Mouse (Mus musculus) intestine, embryonic 14.5 days (tissue): Measurements from ENCODE around the gene Prcd. TPM values are rescaled to one million over a fixed set of nuclear protein-coding genes. Genes with fewer than 3 reads are reported as not detected.
A peak's percentile ranks its signal among the peaks of the same experiment; 100 is the strongest.

ENCODE experiments used
- ATAC-seq: fragments of 200-750 bp; cut with Nextera tagmentation; replicated peaks from 2 replicates; pipeline ENCODE4 v1.8.0; 2017; ENCODE audit warnings: low read depth, moderate number of reproducible peaks, moderate TSS enrichment, moderate library complexity; ENCODE audit not compliant: low FRiP score, low TSS enrichment
- DNase-seq: peaks from one replicate; pipeline ENCODE4 v3.0.0-alpha.2; 2018; ENCODE audit warnings: low spot score
- H3K27ac ChIP-seq: fragments of 300-500 bp; sonication (generic); 2 replicates; pipeline ENCODE4 v1.5.1; 2014; ENCODE audit warnings: low read depth, mild to moderate bottlenecking, control low read depth
- H3K27me3 ChIP-seq: fragments of 300-500 bp; sonication (generic); replicated peaks from 2 replicates; pipeline ENCODE4 v1.6.1; 2014; ENCODE audit warnings: low read length, control low read depth; ENCODE audit not compliant: control insufficient read depth, insufficient read depth
- H3K36me3 ChIP-seq: fragments of 300-500 bp; sonication (generic); 2 replicates; pipeline ENCODE4 v1.6.1; 2014; ENCODE audit warnings: low read length, control low read depth; ENCODE audit not compliant: control insufficient read depth, insufficient read depth
- H3K4me1 ChIP-seq: fragments of 300-500 bp; sonication (generic); replicated peaks from 2 replicates; pipeline ENCODE4 v1.6.1; 2014; ENCODE audit warnings: low read length, control low read depth, mixed read lengths; ENCODE audit not compliant: control insufficient read depth, insufficient read depth
- H3K4me2 ChIP-seq: fragments of 300-500 bp; sonication (generic); 2 replicates; pipeline ENCODE4 v1.6.1; 2014; ENCODE audit warnings: low read length
- H3K4me3 ChIP-seq: fragments of 300-500 bp; sonication (generic); 2 replicates; pipeline ENCODE4 v1.5.1; 2014; ENCODE audit warnings: low read depth, low read length, control low read depth, mixed read lengths
- H3K9ac ChIP-seq: fragments of 300-500 bp; sonication (generic); 2 replicates; pipeline ENCODE4 v1.6.1; 2014; ENCODE audit warnings: mild to moderate bottlenecking, low read length
- H3K9me3 ChIP-seq: fragments of 300-500 bp; sonication (generic); 2 replicates; pipeline ENCODE4 v1.6.1; 2016; ENCODE audit warnings: low read length, control low read depth; ENCODE audit not compliant: control insufficient read depth
- WGBS: fragments of 180-500 bp; shearing (Covaris S2); extraction: QIAGEN DNeasy Blood & Tissue Kit; methylation state at CpG from one replicate; pipeline ENCODE4 v1.1.7; 2014; 5-methylcytosine and 5-hydroxymethylcytosine counted together
- polyA plus RNA-seq: library from polyadenylated mRNA; unstranded; fragments of >200 nt; fragmentation: Nextera tagmentation; extraction: Ambion mirVana; gene quantifications from 2 replicates; pipeline ENCODE4 v1.2.1, GENCODE M21; 2014

The Prcd gene
- polyA plus RNA-seq, 1 experiment from 2014 or later, result 1.8 TPM

DNA sequence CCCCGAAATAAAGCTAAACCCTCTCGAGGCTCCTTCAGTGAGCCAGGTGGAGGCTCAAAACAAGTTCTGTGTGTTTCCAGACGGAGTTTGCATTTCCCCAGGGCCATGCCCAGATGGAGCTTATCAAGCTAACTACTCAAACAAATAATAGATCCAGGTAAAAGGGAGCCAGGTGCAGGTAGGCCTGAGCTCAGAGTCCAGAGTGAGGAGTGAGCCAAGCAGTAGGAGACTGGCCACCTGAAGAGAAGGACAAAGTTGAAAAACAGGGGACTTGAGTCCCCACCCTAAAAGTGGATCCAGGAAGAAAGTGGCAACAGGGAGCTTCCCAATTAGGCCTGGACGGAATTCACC, 40.5 kb downstream of the Prcd start:
- Histone ChIP-seq H3K27ac (peak overlapping the region; percentile 59; the same call in 1 of the 2 replicates), H3K9me3 (no peaks in the 10 kb centered on the region), H3K27me3 (peaks cover 28% of the 10 kb centered on the region), H3K4me2 (peak overlapping the region; percentile 82), H3K4me1 (peaks cover 8% of the 10 kb centered on the region; the same call in 1 of the 2 replicates), H3K36me3 (no peaks in the 10 kb centered on the region), H3K9ac (peak overlapping the region; percentile 55), H3K4me3 (peak overlapping the region; percentile 46)
- no peak for ATAC-seq
- DNase-seq, result no peak
- 41% methylated on average over 4 of the region's 4 CpGs for WGBS

GRCm38 (mm10) chr11:116694250-116695193, 41.2 kb downstream of the Prcd start:
- Histone ChIP-seq H3K9me3 (no peaks in the 10 kb centered on the region), H3K27me3 (peaks cover 28% of the 10 kb centered on the region), H3K4me1 (peaks cover 8% of the 10 kb centered on the region; the same call in 1 of the 2 replicates), H3K9ac (peak overlapping the region; percentile 55), H3K36me3 (no peaks in the 10 kb centered on the region), H3K27ac (peak overlapping the region; percentile 59; the same call in 1 of the 2 replicates), H3K4me2 (peak overlapping the region; percentile 82), H3K4me3 (peak overlapping the region; percentile 46)
- DNase-seq, result peak; percentile 75
- peak; percentile 69 for ATAC-seq
- WGBS, result 3% methylated on average over 64 of the region's 73 CpGs

GRCm38 (mm10) chr11:116695194-116695880, 42.0 kb downstream of the Prcd start:
- no peak overlapping the region for H3K27ac ChIP-seq
- ATAC-seq (no peak), DNase-seq (no peak)
- 34% methylated on average over 23 of the region's 23 CpGs for WGBS
- H3K4me3 ChIP-seq, result no peak overlapping the region
- H3K4me2 ChIP-seq, result no peak overlapping the region
- H3K36me3 ChIP-seq, result no peaks in the 10 kb centered on the region
- H3K9me3 ChIP-seq, result no peaks in the 10 kb centered on the region
- H3K4me1 ChIP-seq, result peaks cover 8% of the 10 kb centered on the region; the same call in 1 of the 2 replicates
- peaks cover 28% of the 10 kb centered on the region for H3K27me3 ChIP-seq
- H3K9ac ChIP-seq, result no peak overlapping the region

DNA sequence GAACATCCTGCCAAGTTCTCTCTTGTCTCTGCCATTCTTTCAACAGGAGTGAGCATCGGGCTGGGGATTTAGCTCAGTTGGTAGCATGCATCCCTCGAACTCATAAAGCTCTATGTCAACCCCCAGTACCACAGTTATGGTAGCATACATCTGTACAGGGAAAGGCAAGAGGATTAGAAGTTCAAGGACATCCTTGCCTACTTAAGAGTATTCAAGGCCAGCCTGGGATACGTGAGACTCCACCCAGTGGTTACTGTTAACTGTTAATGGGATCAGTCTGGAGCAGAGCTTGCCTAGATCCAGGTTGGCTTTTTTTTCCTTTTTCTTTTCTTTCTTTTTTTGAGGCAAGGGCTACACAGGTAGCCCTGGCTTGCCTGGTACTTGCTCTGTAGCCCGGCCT, 43.1 kb downstream of the Prcd start:
- no peak overlapping the region for H3K27ac ChIP-seq
- peaks cover 8% of the 10 kb centered on the region; the same call in 1 of the 2 replicates for H3K4me1 ChIP-seq
- DNase-seq (no peak), ATAC-seq (no peak)
- no peak overlapping the region for H3K4me3 ChIP-seq
- no peaks in the 10 kb centered on the region for H3K9me3 ChIP-seq
- H3K36me3 ChIP-seq, result no peaks in the 10 kb centered on the region
- H3K4me2 ChIP-seq, result no peak overlapping the region
- H3K9ac ChIP-seq, result no peak overlapping the region
- H3K27me3 ChIP-seq, result peaks cover 28% of the 10 kb centered on the region
- WGBS, result 89% methylated on average over 4 of the region's 4 CpGs

- Histone ChIP-seq H3K9ac (no peak overlapping the region), H3K9me3 (no peaks in the 10 kb centered on the region), H3K4me2 (no peak overlapping the region), H3K4me1 (peaks cover 8% of the 10 kb centered on the region; the same call in 1 of the 2 replicates), H3K27ac (no peak overlapping the region), H3K27me3 (peaks cover 28% of the 10 kb centered on the region), H3K36me3 (no peaks in the 10 kb centered on the region), H3K4me3 (no peak overlapping the region)
- DNase-seq (no peak), ATAC-seq (no peak)
- 60% methylated on average over 9 of the region's 9 CpGs for WGBS
These were observed 44.2 kb downstream of the Prcd start for GRCm38 (mm10) chr11:116697521-116697920.

DNA sequence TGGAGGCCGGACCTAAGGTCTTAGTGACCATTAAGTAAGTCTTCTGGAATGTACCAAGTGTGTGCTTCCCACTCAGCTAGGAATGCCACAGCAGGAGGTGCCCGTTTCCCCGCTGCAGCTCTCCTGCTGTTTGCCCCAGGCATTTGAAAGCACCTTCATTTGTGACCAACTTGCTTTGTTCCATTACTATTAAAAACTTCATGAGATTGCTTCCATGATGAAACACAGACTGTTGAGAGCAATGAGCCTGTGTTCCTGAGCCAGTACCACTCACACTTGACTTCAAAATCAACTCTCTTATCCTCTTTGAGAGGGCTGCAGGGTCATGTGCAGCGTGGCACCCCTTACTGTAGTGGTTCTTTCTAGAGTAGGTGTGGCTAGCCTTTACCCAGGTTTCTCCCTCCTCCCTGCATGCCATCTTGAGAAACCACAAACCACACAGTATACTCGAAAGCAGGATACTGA, 48.1 kb downstream of the Prcd start:
- Histone ChIP-seq H3K27ac (no peak overlapping the region), H3K4me2 (no peak overlapping the region), H3K9ac (no peak overlapping the region), H3K27me3 (no peaks in the 10 kb centered on the region), H3K9me3 (no peaks in the 10 kb centered on the region), H3K4me3 (no peak overlapping the region), H3K36me3 (no peaks in the 10 kb centered on the region), H3K4me1 (no peaks in the 10 kb centered on the region)
- ATAC-seq (no peak), DNase-seq (no peak)
- 50% methylated on average over 5 of the region's 5 CpGs for WGBS

DNA sequence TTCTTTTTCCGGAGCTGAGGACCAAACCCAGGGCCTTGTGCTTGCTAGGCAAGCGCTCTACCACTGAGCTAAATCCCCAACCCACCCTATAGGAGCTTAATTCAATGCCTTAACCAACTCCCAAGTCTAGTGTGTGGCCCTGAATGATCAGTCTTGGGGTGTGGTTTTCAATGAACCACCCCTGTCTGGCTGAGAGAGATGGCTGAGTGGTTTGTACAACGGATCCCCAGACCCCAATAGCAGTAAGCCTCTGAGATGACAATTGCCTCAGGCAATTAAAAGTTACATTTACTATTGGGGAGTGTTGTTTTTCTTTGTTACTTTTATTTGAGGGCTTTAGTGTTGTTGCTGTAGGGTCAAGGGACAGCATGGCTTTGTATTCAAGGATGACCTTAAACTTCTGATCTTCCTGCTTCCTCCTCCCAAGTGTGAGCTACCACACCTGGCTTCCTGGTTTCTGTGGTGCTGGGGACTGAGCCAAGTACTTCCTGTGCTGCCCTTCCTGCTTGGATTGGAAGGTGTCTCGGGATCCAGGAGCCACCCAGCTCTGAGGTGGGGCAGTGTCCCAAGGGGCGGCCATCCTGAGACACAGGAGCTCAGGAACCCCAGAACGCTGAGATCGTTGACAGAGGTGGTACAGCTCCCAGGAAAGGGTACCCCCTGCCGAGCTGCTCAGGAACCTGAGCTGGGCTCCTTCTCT, 51.2 kb downstream of the Prcd start:
- WGBS, result 92% methylated on average over 8 of the region's 8 CpGs
- Histone ChIP-seq H3K4me1 (no peaks in the 10 kb centered on the region), H3K27me3 (no peaks in the 10 kb centered on the region), H3K9me3 (no peaks in the 10 kb centered on the region), H3K36me3 (no peaks in the 10 kb centered on the region), H3K27ac (no peak overlapping the region), H3K4me2 (no peak overlapping the region), H3K4me3 (no peak overlapping the region), H3K9ac (no peak overlapping the region)
- DNase-seq (no peak), ATAC-seq (no peak)

GRCm38 (mm10) chr11:116705204-116705608, 51.9 kb downstream of the Prcd start:
- ATAC-seq (no peak), DNase-seq (no peak)
- H3K27ac ChIP-seq, result no peak overlapping the region
- no peak overlapping the region for H3K4me2 ChIP-seq
- no peaks in the 10 kb centered on the region for H3K36me3 ChIP-seq
- no peaks in the 10 kb centered on the region for H3K4me1 ChIP-seq
- 96% methylated on average over 10 of the region's 10 CpGs for WGBS
- H3K4me3 ChIP-seq, result no peak overlapping the region
- no peaks in the 10 kb centered on the region for H3K9me3 ChIP-seq
- H3K27me3 ChIP-seq, result no peaks in the 10 kb centered on the region
- H3K9ac ChIP-seq, result no peak overlapping the region
